Mouse (Mus musculus) cerebellum, adult 11 months (tissue): ENCODE results near the gene Tas2r126.
"Not testable (repeated sequence)": the region's sequence is repeated elsewhere in the genome, so short reads cannot be mapped to it uniquely, and the experiment has no call there.

Experiments used
- DNase-seq: peaks from one replicate; pipeline ENCODE4 v3.0.0; 2022

The Tas2r126 gene

DNA sequence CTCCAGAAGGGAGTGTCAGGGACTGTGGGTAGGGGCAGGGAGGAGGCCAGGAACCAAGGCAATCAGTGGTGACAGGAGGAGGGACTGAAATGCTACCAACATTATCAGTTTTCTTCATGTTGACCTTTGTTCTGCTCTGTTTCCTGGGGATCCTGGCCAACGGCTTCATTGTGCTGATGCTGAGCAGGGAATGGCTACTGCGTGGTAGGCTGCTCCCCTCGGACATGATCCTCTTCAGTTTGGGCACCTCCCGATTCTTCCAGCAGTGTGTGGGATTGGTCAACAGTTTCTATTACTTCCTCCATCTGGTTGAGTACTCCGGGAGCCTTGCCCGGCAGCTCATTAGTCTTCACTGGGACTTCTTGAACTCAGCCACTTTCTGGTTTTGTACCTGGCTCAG is at the start of gene Tas2r126:
TSS of gene Tas2r126 (plus strand) at position 90 of the 400 bp plus-strand sequence.
- DNase-seq = no peak

DNA sequence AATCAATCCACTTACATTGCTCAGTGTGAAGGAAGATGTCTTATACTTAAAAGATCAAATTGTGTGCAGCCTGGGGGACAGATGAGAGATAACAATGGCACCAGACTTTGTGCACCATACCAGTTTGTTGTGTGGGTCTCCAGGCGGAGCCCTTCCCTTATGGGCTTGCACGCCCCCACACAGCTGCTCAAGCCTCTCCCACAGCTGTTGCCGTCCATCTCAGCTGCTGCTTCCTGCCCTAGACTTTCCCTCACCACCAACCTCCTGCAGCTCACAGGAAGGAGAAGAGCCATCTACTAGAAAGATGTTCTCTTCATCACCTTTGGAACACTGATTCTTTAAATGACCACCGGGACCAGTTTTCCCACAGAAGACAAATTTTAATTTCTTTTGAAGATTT is 48.7 kb upstream of the Tas2r126 start:
- no peak for DNase-seq

DNA sequence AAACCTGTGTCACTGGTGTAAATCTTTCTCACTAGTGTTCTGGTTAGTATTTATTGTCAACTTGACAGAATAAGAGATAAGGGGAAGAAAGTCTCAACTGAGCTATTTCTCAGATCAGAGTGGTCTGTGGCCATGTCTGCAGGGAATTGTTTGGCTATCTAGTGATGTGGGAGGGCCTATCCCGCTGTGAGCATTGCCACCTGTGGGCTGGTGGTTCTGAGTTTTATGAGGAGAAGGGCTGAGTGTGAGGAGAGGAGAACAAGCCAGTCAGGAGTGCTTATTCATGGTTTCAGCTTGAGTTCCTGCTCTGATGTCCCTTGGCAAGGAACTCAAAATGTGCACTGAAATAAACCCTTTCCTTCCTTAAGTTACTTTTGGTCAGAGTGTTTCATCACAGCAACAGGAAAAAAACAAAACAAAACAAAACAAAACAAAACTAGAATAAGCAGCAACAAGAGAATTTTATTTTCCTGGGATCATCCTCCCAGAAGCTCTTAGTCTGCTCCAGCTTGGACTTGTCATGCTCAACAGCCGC is 42.5 kb upstream of the Tas2r126 start:
- no peak for DNase-seq

DNA sequence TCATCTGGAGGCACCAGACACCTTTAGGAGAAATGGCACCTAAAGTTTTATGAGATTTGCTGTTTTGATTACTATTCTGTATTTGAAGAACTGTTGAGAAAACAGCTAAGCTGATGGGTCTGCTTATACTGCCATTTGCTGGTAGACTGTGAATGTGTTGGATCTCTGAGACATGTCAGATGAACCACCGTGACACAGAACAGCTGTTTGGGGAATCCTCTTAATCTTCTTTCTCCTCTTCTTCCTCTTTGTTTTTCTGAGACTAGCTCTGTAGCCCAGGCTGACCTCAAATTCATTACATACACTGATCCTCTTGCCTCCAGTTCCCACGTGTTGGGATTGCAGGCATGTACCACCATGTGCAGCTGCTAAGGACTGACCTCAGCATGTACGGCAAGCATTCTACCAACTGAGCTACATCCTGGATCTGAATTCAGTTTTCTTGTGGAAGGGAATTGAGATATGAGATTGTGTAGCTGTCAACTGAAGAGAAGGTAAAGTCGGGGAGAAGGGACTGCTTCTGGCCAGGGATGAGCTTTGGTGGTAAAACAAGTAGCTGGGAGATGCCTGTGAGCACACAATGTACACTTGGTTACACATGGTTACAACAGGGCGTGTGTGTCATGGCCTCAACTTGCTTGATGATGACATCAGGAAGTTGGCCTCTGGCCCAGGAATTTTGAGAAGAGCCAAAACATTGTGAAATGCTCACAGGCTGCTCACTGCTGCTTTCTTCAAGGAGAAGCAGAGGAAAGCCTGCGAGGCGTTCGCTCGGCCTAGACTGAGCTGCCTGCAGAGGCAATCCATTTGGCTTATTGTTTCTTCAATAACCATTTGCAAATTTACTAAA is 38.1 kb upstream of the Tas2r126 start:
- DNase-seq = no peak

DNA sequence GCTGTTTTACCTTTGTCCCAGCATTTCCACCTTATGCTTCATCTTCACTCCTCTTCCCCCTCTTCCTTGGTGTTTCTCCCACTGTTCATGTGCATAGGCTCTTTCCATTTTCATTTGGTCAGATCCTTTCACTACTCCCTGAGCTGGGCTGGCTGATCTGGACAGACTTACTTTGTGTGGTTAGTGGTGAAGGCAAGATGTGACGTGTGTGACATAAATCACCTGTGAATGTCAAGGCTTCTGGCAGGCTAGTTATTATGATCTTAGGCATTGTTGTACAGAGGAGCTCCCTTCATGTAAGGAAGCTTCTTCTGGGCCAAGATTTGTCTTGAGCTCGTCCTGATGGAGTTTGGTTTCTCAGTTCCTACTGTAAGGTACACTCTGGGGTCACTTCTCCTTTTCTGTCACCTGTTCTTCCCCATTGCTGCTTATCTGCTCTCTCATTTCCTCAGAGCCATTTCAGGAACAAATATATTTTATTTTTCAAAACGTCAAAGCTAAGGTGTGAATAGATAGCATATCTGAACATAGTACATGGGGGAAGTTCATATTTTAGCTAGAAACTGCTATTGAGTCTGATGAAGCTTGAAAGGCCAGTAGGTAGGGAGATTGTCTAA is 37.2 kb upstream of the Tas2r126 start:
- DNase-seq = no peak

DNA sequence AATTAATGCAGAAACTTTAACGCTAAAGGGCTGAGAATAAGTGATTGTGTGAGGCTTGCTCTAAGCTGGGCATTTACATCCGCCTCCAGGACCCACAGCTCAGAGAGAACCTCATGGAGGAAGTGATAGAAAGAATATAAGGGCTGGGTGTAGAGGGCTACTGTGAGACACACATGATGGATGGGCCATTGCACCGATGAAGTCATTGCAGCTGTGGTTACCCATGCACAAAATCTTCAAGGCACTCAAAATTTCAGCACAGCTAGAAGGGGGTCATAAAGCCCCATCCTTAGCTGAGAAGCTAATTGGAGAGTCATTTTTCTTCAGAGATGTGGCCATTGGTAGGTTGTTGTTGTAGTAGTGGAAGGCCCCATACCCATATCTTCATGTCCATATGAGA is 36.0 kb upstream of the Tas2r126 start:
- no peak for DNase-seq

DNA sequence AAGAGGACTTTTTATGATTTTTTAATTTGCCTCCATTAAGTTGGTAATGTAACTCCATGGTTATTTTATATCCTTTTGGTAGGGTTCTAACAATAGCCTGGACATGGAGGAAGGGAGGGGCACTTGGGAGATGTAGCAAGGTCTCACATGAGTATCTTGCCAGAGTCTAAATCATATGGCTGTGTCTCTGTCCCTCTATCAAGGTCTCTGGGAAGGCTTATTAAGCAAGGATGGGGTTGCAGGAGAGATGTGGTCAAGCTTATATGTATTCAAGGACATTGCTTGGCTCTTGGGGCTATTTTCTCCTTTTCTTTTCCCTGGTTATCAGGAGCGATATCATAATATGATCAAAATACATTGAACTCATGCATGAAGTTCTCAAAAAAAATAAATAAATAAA is 35.3 kb upstream of the Tas2r126 start:
- DNase-seq = no peak

DNA sequence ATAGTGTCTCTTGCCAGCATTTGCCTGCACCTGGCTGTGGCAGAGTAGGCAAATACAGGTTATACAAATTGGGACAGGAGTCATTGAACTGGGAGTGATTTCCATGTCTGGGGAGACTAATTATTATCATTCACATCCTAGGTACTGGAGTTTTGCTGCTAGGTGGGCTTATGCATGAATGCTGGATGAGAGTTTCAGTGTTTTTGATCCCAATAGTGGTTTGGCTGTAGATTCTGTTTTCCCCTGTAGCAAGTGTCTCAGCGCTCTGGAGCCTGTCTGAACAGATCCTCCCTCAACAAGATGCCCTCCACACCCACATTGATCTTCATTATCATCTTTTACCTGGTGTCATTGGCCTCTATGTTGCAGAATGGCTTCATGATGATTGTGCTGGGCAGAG is 34.4 kb upstream of the Tas2r126 start, which contains the start of gene Tas2r143:
TSS of gene Tas2r143 (plus strand) at position 301 of the 400 bp plus-strand sequence.
- no peak for DNase-seq

DNA sequence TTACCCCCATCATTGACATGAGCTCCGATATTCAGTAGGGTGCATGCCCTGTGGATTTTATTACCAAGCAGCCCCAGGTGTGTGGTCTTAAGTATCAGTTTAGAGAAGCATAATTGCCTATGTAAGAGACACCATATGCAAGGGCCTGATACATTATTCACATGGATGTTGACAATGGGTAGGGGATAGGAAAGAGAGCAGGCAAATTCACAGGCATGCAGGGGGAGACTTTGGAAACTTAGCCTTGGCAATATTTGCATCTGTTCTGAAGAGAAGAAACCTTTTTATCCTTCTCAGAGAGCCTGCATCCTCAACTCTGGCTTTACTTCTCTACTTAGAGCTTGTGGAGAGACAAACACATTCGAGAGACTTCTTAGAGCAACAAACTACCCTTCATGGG is 29.2 kb upstream of the Tas2r126 start, which contains the start of gene Tas2r135:
TSS of gene Tas2r135 (plus strand) at position 301 of the 400 bp plus-strand sequence.
- DNase-seq = no peak

DNA sequence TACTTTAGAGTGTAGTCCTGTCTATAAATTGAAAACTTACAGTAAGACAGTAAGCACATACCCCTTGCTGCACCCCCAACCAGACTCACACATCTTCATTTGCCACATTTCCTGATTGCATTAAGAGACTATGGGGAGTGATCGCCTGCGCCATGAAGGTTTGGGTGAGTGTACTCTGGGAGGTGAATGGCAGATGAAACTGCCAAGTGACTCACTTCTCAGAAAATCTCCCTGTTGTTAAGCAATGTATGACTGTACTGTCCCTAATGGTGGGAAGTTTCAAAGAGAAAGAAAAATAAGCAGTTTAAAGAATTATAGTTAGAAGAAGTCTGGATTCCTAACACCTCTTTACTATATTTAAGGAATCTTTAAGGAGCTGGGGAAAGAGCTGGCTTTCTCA is 14.9 kb upstream of the Tas2r126 start:
- DNase-seq = no peak

DNA sequence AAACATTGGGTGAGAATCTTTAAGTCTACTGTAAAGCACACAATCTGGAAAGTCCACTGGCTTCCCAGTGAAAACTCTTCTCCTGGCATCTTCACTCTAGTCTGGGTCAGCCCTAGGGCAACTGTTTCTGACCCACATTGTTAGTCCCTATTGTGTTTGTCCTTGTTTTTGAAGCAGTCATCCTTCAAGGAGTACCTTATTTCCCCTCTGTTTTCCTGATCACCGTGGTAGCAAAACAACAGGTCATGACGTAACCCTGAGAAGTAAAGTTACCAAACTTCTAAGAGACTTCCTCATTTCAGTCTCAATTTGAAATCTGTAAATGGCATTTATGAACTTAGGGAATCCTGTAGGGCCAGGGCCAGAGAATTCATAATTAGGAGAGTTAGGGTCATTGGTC is 12.9 kb upstream of the Tas2r126 start:
- no peak for DNase-seq

DNA sequence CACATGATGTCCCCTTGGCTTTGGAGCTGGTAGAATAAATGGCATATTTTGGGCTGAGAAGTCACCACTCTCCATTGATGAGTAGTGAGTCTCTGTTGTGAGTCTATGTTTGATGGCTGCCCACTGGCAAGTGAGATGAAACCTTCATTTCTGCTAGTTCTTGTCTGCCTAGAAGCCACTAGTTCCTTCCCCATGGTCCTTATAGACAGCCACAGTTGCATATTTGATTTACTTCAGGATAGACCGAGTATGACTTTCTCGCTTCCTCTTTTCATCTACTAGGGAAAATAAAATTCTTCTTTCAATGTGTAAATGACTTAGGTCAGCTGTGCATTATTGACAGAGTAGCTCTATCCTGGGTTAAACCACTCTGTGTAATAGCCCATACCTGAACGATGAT is 9.9 kb upstream of the Tas2r126 start:
- no peak for DNase-seq

DNA sequence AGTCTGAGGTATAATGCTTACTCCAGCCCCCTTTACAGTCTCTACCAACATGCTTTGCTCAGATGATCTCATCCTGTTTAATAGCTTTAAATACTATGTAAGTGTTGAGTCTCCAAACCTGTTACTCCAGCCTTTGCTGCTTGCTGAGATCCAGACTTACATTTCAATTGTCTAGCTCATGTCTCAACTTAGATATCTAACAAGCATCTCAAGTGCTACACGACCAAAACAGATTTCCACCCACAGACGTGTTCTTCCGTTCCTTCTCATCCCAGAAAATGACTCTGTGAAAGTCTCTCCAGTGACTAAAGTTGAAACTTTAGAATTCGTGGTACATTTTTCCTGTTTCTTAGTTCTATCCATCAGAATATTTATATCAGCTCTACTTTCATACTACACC is 8.0 kb upstream of the Tas2r126 start:
- no peak for DNase-seq

DNA sequence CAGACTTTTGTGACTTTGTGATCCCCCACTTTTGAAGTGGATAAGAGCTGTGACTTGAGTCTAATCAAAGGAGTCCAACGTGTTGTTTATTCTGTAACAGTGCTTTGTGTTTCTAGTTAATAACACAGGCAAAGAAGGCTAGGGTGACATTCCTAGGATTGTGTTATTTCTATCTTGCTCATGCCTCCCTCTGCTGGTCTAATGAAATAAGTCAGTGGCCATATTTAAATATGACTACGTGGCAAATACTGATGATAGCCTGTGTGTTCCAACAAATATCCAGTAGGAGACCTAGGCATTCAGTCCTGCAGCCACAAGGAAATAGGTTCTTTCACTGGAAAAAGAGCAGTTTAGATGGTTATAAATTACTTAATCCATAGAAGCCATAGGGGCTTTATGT is 781 bp upstream of the Tas2r126 start:
- DNase-seq = no peak

DNA sequence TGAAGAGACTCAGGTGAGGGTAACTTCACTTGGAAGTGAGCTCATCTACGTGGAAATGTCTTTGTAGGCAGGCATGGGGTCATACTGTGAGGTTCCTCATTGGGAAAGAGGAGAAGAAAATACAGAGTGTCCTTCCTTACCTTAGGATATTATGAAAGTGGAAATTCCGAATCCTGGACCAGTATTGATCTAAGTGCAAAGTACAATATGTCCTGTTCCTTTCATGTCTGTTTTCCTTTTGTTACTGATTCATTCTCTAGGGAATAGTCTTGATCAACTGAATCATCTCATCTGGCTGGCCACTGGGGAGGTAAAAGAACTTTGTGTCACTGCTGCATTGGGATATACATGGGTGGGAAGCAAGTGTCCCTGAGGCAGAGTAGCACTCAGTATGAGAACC is 1.2 kb downstream of the Tas2r126 start:
- DNase-seq = no peak

DNA sequence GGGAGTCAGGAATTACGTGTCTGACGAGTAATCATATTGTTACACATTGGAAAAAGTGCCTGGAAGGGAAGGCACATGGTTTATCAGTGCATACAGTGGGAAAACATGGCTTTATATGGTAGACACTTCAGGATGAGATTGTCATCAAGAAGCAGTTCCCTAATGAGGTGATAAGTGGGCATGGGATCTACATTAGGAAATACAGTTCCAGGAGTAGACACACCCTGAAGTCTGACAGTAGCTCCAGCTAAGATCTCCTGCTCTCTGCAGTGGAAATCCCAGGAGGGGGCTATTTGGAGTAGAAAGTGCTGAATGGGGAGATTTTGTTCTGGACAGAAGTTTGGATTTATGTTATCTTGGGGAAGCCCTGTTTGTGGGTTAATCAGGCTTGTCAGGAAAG is 7.1 kb downstream of the Tas2r126 start:
- DNase-seq = no peak

DNA sequence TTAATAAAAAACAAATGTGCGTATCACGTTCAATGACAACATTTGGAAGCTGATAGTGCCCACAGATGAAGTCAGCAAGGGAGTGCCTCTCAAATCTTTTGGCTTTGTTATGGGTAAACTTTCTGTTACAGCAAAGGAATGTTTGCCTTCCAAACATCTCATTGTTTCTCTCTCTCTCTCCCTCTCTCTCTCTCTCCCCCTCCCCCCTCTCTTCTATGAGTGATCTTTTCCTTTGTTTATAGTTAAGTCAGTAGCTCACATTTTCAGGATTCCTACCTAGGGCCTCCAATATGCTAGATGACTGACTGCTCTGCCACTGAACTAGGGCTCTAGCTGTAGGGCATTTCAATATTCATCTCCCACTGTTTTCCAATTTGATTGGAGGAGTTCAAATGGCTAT is 10.2 kb downstream of the Tas2r126 start:
- no peak for DNase-seq

DNA sequence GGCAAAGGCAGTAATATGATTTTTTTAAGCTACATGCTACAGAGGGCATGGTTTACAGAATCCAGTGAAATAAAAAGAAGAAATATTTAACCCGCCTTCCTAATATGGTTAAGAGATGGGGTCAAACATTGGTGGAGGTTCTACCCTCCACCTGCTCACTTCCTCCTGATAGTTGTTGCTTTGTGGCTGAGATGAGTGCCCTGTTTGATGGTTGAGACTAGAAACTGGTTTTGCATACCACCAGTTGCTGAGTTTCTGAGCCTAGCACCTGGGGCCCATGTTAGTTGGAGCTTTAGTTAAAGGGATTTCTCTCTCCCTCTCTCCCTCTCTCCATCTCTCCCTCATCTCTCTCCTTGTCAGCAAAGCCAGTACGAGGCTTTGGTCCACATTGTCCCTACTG is 13.0 kb downstream of the Tas2r126 start:
- DNase-seq = no peak

DNA sequence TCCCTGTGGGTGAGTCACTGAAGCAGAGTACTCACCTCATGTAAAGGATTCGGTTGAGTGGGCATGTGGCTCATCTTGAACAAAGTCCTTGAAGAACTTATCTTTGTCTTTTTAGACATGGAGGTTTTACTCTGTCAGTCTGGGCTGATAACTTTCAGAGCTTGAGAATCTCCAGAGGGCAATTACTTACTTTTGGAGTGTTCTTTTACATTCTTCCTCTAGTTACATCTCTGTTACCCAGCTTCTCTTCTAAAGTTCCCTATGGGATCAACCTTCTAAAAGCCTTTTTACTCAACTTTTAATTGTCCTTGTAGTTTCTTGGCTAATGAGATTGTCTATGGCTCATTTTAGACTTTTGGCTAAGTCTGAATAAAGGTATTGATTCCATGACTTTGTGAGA is 30.8 kb downstream of the Tas2r126 start, which contains the start of gene Olfr458:
TSS of gene Olfr458 (minus strand) at position 101 of the 400 bp plus-strand sequence.
- no peak for DNase-seq

DNA sequence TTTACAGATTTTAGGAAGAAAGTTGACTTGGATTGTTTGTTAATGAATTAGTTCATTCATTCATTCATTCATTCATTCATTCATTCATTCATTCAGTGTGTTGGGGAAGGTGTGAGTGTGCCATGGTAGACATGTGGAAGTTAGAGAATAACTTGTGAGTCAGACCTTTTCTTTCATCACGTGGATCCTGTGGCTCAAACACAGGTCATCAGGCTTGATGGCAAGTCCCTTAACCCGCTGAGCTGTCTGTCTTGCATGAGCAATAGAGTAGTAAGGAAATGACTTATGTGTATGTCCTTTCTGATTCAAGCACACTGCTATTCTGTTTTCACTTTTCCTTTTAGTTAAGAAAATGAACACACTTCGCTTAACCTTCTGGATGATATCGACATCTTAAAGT is 36.2 kb downstream of the Tas2r126 start:
- DNase-seq = no peak

DNA sequence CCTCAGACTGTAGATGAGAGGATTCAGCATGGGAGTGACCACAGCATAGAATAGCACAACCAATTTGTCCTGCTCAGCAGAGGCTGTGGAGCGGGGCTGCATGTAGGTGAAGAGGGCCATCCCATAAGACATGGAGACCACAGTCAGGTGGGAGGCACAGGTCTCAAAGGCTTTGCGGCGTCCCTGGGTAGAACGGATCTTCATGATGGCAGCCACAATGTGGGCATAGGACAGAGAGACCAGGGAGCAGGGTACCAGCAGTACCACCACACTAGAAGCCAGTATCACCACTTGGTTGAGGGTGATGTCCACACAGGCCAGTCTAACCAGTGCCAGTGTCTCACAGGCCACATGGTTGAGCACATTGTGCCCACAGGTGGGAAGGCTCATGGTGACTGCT is 37.0 kb downstream of the Tas2r126 start:
- not testable (repeated sequence) for DNase-seq

DNA sequence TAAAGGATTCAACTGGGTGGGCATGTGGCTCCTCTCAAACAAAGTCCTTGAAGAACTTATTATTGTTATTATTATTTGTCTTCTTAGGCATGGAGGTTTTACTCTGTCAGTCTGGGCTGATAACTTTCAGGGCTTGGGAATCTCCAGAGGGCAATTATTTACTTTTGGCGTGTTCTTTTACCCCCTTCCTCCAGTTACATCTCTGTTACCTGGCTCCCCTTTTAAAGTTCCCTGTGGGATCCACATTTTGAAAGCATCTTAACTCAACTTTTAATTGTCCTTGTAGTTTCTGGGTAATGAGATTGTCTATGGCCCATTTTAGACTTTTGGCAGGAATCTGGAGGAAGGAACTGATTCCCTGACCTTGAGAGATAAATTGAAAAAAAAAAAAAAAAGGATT is 41.9 kb downstream of the Tas2r126 start, which contains the start of gene Olfr457:
TSS of gene Olfr457 (minus strand) at position 101 of the 400 bp plus-strand sequence.
- no peak for DNase-seq

DNA sequence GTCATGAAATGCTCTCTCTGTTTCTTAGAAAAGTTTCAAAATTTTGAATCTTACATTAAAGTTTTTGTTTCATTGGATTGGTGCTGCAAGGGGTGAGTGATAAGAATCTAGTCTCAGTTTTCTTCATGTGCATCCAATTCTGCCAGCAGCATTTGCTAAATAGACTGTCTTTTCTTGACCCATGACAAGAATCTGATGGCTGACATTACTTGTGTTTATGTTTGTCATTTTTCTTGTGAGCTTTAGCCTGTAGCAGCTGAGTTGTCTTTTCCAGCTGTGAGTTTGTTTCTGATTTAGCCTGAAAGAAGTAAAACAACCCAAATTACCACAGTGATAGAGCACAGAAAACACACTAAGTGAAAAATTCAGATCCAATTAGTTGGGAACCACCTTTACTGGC is 50.3 kb downstream of the Tas2r126 start:
- DNase-seq = no peak
